Mouse (Mus musculus) kidney, adult 2 months (tissue): ENCODE data around the gene Mylip. TPM values are rescaled to one million over a fixed set of nuclear protein-coding genes. Genes with fewer than 3 reads are reported as not detected.

Source experiments
- DNase-seq: peaks from one replicate; pipeline ENCODE4 v3.0.0; 2021
- H3K27ac ChIP-seq: fragments of 200-500 bp; 2 replicates; pipeline ENCODE4 v1.5.1; 2012; ENCODE audit warnings: low read depth, low read length, control low read depth, inconsistent platforms; ENCODE audit not compliant: insufficient read depth
- H3K27me3 ChIP-seq: fragments of 200-500 bp; replicated peaks from 2 replicates; pipeline ENCODE4 v1.6.1; 2012; ENCODE audit warnings: mild to moderate bottlenecking, moderate library complexity, low read length, inconsistent platforms; ENCODE audit not compliant: control insufficient read depth, insufficient read depth
- H3K36me3 ChIP-seq: fragments of 200-500 bp; 2 replicates; pipeline ENCODE4 v1.6.1; 2012; ENCODE audit warnings: mild to moderate bottlenecking, moderate library complexity, low read length, inconsistent platforms; ENCODE audit not compliant: control insufficient read depth, insufficient read depth
- H3K4me1 ChIP-seq: fragments of 200-500 bp; 2 replicates; pipeline ENCODE4 v1.6.1; 2011; ENCODE audit warnings: low read length; ENCODE audit not compliant: control insufficient read depth, insufficient read depth
- H3K4me3 ChIP-seq: fragments of 200-500 bp; 2 replicates; pipeline ENCODE4 v1.5.1; 2011; ENCODE audit warnings: mild to moderate bottlenecking, low read depth, low read length, control low read depth; ENCODE audit not compliant: insufficient read depth
- CTCF ChIP-seq: fragments of 200-500 bp; conservative IDR thresholded peaks from 2 replicates; pipeline ENCODE4 v1.5.1; 2011; ENCODE audit warnings: low read depth, mild to moderate bottlenecking, control low read depth, low read length, moderate library complexity, mixed read lengths; ENCODE audit not compliant: insufficient read depth, insufficient read length
- POLR2A ChIP-seq: fragments of 200-500 bp; IDR thresholded peaks from one replicate; pipeline ENCODE4 v1.6.1; 2011; ENCODE audit warnings: low read depth, low read length, control low read depth
- WGBS: fragments of 180-500 bp; shearing (Covaris S2); methylation state at CpG from one replicate; pipeline ENCODE4 v1.1.7; 2018; 5-methylcytosine and 5-hydroxymethylcytosine counted together
- polyA plus RNA-seq: library from polyadenylated mRNA; depleted of rRNA; stranded (reverse); fragments of >200 nt; gene quantifications from 2 replicates; pipeline ENCODE4 v1.2.3, GENCODE M21; 2012; rRNA removed

Mylip gene
- polyA plus RNA-seq, 1 experiment = 29.4 TPM

DNA sequence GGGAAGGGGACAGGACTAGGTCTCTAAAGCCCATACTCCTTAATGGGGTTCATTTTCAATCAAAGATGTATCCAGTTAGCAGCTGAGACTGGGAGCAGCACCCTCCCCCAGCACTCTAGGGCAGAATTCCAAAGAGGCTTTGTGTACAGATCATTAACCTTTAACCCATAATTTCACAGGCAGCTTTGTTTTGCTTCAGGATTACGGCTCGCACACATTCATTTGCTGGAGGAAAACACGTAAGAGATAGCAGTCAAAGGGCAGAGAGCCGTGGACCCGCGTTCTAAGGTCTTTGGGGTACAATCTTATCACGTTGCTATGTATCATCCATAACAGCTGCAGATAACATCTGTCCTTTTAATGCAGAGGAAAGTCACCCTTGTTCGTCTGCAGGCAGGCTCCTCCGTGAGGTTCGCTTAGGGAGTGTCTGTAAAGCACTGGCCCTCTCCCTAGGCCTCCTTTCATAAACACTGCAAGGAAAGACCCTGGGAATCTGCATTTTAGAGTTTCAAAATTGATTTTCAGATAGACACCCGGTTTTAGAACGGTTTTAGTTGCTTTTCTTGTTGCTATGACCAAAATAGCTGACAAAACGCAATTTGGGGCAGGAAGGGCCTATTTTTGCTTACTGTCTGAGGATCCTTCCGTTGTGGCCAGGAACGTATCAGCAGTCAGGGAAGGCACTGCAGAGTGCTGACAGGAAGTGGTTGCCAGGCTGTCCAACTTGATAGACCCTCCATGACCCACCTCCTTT lies 65.7 kb downstream of the Mylip start:
- TF ChIP-seq POLR2A (no peak), CTCF (no peak)
- peak; percentile 92 for DNase-seq
- Histone ChIP-seq H3K27me3 (no peaks in the 10 kb centered on the region), H3K27ac (peak overlapping the region; percentile 48), H3K4me3 (no peak overlapping the region), H3K36me3 (no peaks in the 10 kb centered on the region), H3K4me1 (peaks cover 15% of the 10 kb centered on the region)
- WGBS = 12% methylated on average over 15 of the region's 15 CpGs

DNA sequence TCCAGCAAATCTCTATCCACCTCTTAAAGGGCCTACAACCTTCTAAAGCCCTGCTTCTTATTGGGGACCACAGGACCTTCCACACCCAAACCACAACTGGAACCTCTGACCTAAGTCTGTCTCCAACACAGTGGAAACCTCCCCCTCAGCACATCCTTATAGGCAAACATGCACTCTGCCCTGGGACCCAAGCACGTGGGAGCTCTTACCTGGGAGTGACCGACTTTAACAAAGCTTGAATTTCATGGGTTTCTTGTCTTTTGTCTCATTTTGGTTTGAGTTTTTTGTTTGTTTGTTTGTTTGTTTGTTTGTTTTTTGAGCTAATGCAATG lies 66.3 kb downstream of the Mylip start:
- DNase-seq = no peak
- no peak overlapping the region for H3K4me3 ChIP-seq
- H3K27me3 ChIP-seq = no peaks in the 10 kb centered on the region
- WGBS = 42% methylated on average over 2 of the region's 2 CpGs
- TF ChIP-seq CTCF = no peak
- no peak for TF ChIP-seq POLR2A
- no peaks in the 10 kb centered on the region for H3K36me3 ChIP-seq
- H3K4me1 ChIP-seq = peaks cover 15% of the 10 kb centered on the region
- H3K27ac ChIP-seq = peak overlapping the region; percentile 48

DNA sequence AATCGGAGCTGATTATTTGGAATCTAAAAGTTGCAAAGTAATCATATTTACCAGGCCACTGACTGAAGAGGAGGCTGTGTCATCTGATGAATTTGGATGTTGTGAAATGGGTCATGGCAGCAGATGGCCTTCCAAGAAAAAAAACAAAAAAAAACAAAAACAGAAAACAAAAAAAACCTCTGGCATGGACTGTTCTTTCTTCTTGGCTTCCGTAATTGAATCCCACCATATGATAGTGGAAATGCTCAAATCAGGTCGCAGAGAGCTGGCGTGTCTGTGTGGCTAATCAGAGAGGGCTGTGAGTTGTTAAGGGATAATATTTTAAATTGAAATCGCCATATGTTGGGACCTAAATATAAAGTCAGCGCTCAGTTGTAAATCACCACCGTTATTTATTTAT lies 67.9 kb downstream of the Mylip start:
- TF ChIP-seq POLR2A = no peak
- no peak for TF ChIP-seq CTCF
- Histone ChIP-seq H3K36me3 (no peaks in the 10 kb centered on the region), H3K27me3 (no peaks in the 10 kb centered on the region), H3K4me1 (peaks cover 18% of the 10 kb centered on the region), H3K27ac (no peak overlapping the region), H3K4me3 (no peak overlapping the region)
- no peak for DNase-seq
- WGBS = 73% methylated on average over 7 of the region's 7 CpGs

DNA sequence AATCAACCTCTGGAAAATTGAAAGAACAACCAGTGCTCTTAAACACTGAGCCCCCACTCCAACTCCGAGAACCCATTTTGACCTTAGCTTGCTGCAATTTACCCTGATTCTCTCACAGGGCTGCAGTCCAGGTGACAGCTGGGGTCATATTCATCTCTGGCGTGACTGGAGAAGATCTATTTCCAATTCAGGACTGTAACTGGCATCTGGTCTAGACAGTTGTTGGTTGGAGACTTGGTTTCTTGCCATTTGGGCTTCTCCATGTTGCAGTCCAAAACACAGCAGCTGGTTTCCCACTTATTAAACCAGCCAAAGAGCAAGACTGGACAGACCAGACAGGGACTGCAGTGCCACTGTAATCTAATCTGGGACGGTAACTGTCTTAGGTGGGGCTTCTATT lies 70.6 kb downstream of the Mylip start:
- Histone ChIP-seq H3K27ac (no peak overlapping the region), H3K36me3 (no peaks in the 10 kb centered on the region), H3K27me3 (no peaks in the 10 kb centered on the region), H3K4me3 (no peak overlapping the region), H3K4me1 (peaks cover 12% of the 10 kb centered on the region; the same call in 1 of the 2 replicates)
- WGBS = 83% methylated on average over 3 of the region's 3 CpGs
- no peak for DNase-seq
- TF ChIP-seq CTCF (no peak), POLR2A (no peak)

DNA sequence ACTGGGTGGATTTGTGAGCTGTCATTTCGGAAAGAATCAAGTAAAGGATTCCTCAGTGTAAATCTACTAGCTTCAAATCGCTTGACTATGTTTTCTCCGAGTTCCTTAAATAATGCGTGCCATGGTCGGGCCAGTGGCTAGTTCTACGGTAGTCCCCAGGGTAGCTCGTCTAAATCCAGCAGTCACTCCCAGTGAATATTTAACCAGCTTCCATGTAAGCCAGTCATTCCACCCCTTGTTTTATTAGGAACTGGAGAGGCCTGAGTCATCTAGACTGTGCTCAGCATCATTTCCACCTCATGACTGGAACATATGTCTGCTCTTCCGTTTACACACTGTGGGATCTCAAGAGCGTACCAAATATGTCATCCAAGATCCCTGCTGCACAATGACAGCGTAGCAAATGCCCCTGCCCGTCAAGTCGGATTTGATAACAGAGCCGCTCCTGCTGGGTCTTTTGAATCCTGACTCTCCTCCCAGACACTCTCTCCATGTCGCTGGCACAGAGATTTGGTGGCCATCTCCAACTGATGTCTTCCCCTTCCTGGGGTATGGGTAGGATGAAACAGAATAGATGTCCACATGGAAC lies 71.9 kb downstream of the Mylip start:
- 0 out of 2 replicates have a peak, but pooled peaks cover 5% of the 10 kb centered on the region for H3K4me1 ChIP-seq
- TF ChIP-seq POLR2A (no peak), CTCF (no peak)
- 67% methylated on average over 14 of the region's 14 CpGs for WGBS
- H3K27ac ChIP-seq = no peak overlapping the region
- H3K36me3 ChIP-seq = no peaks in the 10 kb centered on the region
- H3K27me3 ChIP-seq = no peaks in the 10 kb centered on the region
- peak; percentile 63 for DNase-seq
- H3K4me3 ChIP-seq = no peak overlapping the region

Other genes with a start within 250 kb of the Mylip start
- gene Gmpr, start 117.7 kb downstream of the Mylip start, polyA plus RNA-seq = 128 and 131 TPM in 2 replicates